Mouse (Mus musculus) induced T-regulatory cell, adult 2 months (primary cell): ENCODE results near the gene Polr2e.

Source experiments
- DNase-seq: peaks from one replicate; pipeline ENCODE4 v3.0.0-alpha.2; 2012; ENCODE audit warnings: low read depth

Polr2e gene

DNA sequence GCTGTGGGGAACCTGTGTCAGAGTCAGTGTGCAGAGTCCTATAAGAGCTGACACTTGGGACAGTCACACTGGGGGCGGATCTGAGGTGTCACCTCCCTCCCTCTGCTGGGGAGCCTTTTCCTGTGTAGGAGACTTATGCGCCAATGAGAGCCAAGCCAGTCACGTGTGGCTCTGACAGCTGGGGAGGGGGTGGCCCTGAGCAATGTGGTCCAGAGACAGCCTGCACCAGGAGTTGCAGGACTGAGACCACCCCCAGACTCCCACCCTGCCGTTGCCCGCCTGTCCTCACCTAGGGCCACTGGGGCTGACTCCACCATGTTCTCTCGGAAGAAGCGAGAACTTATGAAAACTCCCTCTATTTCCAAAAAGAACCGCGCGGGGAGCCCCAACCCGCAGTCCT, 23.1 kb downstream of the Polr2e start, which contains the start of gene Arhgap45:
Gene Arhgap45, plus strand, starts transcription at position 143 of the 400 bp plus-strand sequence.
- DNase-seq = peak; percentile 95

DNA sequence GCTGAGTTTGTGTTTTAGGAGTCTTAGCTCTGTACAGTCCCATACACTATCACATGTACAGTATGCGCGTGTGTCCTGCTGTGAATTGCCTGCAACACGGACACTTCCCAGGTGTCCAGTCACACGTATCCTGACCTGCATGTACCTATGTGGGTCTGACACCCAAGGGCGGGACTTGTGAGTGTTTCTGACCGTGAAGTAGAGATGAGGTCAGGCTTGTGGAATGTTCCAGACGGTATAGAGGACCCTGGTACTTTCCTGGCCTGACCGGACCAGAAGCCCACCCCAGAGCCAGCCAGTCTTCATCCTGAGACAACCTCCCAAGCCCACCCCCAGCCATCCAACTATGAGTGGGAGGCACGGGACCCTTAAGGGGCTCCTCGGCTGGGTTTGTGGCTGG, 24.0 kb downstream of the Polr2e start:
- no peak for DNase-seq

DNA sequence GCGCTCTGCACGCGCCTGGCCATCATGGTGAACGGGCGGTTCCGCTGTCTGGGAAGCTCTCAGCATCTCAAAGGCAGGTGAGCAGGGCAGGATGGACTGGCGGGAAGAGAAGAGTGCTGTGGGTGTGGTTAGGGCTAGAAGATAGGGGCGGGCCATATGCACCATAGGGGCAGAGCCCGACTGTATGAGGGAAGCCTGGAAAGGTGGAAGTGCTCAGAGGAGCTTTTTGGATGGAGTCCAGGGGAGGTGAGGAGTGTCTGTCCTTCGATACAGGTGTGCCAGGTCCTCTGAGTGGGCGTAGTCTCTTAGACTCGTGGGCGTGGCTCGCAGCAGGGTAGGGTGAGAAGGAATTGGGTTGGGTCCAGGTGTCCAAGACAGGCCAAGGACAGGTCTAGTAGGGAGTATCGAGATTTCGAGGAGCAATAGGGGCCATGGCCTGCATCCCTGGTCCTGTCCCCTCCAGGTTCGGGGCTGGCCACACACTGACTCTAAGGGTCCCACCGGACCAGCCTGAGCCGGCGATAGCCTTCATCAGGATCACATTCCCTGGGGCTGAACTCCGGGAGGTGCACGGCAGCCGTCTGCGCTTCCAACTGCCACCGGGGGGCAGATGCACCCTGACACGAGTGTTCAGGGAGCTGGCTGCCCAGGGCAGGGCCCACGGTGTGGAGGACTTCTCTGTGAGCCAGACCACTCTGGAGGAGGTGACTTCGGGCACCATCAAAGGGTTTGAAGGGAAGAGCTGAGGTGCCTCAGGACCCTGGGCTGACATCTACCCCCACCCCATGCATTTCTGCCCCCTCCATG, 24.9 kb downstream of the Polr2e start:
- DNase-seq = peak; percentile 46

DNA sequence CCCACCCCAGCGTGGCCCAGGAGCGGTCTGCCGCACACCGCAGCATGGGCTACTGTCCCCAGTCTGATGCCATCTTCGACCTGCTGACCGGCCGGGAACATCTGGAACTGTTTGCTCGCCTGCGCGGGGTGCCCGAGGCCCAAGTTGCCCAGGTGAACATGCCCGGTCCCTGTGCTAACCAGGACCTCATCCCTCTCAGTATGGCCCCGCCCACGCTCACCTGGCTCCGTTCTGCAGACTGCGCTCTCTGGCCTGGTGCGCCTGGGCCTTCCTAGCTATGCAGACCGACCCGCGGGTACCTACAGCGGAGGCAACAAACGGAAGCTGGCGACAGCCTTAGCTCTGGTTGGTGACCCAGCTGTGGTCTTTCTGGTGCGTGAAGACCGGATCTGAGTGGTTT, 26.0 kb downstream of the Polr2e start:
- DNase-seq = no peak

DNA sequence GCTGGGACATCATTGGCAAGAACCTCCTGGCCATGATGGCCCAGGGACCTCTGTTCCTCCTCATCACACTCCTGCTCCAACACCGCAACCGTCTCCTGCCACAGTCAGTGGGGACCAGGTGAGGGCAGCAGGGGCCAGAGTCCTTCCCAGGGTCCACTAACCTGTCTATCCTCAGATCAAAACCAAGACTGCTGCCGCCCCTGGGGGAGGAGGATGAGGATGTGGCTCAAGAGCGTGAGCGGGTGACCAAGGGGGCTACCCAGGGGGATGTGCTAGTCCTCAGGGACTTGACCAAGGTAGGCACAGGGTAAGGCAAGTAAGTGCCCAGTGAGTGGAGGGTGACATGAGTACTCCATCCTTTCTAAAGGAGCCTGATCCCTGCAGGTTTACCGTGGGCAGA, 27.9 kb downstream of the Polr2e start:
- DNase-seq = no peak

DNA sequence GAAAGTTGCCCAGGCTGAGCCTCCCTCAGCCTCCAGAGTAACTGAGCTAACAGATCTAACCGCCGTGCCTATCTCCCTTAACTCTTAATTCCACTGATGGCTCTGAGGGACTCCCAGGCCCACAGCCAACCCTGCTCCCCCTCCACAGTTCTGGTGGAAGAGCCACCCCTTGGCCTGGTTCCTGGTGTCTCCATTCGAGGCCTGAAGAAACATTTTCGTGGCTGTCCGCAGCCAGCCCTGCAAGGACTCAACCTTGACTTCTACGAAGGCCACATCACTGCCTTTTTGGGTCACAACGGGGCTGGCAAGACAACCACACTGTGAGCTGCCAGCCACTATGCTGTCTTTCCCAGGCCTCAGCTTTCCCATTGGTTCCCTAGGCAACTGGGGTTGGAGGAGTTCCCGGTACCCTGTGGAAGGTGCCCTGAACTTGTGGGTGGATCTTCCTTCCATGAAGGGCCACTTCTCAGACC, 35.3 kb downstream of the Polr2e start:
- no peak for DNase-seq

DNA sequence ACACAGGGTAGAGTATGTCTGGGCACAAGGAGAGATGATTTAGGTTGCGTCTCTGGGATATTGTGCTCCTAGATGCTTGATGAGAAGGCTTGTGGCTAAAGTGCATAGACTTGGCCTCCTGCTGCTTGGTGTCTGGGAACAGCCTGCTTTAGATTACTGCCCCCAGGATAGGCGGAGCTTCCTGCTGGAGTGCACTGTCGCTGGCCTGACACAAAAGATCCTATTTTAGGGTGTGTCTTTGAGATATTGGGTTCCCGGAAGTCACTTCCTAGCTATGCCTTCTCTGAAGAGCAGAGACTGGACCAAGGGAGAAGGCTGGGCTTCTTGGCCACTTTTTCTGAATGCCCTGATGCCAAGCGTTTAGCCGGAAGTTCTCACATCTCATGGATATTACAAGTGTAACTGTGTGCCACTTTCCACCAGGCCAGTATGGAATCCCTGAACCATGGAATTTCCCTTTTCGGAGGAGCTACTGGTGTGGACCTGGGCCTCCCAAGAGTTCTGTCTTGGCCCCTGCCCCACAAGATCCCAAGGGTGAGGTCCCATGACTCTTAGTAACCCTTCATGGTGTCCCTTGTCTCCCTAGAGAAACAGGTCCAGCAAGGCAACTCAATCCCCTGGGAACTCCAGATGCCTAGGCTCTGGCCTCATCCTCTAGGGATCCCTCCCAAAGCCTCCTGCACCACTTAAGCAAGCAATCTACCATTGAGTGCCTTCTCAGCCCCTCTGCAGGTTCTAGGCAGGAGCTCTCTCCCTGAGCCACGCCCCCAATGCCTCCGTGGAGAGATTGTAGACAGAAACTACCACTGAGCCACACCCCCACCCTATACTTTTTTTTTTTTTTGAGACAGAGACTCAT, 36.0 kb downstream of the Polr2e start:
- DNase-seq = no peak

DNA sequence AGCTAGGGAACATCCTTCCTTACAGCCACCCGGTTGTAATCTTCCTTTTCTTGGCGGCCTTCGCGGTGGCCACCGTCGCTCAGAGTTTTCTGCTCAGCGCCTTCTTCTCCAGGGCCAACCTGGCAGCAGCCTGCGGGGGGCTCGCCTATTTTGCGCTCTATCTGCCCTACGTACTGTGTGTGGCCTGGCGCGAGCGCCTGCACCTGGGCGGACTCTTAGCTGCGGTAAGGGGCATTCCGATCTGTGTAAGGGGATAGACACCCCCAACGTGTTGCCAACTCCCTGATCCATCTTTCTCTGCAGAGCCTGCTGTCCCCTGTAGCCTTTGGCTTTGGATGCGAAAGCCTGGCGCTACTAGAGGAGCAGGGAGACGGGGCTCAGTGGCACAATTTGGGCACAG, 36.8 kb downstream of the Polr2e start:
- no peak for DNase-seq

DNA sequence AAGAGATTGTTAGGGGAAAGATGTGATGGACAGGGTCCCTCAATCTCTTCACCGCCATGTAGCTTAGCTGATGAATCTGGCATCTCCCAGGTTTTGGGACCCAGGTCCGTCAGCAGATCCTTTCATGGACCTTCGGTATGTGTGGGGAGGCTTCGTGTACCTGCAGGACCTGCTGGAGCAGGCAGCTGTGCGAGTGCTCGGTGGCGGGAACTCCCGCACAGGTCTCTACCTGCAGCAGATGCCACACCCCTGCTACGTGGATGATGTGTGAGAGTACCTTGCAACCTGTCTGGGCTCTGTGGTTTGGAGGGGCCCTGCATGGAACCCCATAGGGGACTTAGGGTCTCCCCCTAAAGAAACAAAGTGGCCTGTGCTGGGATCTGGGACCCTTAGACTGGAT, 37.6 kb downstream of the Polr2e start:
- no peak for DNase-seq

DNA sequence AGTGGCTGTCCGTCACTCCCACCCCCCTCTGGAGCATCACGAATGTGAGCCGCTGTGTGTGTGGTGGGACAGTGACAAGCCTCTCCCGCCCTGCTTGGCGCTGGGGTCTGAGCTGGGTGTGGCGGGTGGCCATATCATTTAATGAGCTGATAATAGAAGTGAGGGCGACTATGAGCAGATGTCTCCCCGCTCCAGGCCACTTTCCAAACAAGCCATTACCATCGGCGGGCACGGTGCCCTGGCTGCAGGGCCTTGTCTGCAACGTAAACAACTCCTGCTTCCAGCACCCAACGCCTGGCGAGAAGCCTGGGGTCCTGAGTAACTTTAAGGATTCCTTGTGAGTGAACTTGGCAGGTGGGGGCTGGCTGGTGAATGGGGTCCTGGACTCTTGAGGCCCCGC, 41.8 kb downstream of the Polr2e start:
- no peak for DNase-seq

DNA sequence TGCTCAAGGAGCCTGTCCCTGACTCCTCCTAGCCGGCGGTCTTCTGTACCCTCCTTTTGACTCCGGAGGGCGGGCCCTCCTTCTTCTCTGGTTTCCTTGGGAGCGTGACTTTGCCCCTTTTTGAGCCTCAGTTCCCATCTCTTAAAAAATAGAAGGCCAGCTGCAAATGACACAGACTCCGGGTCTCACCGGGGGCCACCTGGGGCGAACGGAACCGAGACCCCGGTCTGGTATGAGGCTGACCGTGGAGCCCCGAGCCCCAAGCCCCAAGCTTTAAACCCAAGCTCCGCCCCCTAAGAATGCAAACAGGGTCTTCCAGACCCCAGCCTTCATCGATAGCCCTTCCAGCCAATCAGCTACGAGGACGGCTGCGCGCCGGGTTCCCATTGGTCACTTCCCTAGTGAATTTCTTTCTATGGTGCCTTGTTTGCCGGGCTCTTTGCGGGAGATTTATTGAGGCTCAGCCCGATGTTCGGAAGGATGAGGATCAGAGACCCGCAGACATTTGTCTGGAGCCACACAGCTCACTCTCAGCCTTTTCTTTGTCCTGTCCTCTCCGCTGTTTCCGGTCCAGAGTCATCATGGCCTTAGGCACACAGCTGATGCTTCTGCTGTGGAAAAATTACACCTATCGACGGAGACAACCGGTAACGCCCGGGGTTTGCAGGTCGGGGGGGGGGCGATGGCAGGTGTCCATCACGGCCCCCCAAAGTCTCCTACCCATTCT, 42.4 kb downstream of the Polr2e start:
- DNase-seq = peak; percentile 82

DNA sequence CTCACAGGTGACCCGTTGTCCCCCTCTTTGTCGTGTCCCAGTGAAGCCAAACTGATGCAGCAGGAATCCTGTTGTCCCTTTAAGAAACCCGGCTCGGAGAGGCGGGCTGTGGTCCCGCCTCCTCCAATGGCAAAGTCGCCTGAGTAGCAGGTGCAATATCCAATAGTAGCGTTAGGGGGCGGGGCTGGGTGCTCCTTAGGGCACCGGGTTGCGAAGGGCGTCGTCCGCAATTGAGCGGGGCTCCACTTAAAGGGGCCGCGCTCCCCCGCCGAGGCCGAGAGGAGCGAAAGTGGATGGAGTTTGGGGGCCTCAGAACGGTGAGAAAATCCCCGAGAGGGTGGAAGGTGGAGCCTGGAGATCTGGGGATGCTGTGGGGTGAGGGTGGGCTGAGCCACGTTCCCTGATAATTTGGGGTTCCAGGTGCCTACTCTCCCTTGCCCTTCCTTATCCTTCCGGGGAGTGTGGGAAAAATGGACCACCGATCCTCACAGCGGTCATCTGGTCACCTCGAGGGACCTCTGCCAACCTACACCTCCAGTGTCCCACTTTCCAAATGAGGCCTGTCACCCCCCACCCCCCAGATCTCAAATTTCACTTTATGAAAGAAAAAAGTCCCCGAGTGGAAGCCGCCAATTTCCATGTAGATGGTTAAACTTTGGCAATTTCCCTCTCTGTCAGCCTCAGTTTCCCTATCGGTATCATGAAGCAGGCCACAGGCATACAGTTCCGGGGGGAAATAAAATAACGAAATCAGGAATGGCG, 43.1 kb downstream of the Polr2e start, which contains the start of gene Abca7:
Gene Abca7, plus strand, starts transcription at position 223 of the 762 bp plus-strand sequence.
- DNase-seq = peak; percentile 98

DNA sequence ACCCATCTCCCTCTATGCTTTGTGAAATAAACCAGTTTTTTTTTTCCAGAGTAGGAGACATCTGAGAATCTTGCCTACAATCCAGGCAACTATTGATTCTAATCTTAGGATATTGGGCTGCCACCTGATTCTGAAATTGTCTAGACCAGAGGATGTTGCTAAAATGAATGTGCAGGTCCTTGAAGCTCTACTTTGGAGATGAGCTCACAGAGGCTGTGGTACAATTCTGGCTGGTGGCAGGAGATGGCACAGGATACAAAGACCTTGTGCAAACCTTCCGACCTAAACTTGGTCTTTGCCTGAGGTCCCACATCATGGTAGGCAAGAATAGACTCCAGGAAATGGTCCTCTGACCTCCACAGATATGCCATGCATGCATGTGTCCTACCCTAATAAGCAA, 44.0 kb downstream of the Polr2e start:
- DNase-seq = peak; percentile 69

DNA sequence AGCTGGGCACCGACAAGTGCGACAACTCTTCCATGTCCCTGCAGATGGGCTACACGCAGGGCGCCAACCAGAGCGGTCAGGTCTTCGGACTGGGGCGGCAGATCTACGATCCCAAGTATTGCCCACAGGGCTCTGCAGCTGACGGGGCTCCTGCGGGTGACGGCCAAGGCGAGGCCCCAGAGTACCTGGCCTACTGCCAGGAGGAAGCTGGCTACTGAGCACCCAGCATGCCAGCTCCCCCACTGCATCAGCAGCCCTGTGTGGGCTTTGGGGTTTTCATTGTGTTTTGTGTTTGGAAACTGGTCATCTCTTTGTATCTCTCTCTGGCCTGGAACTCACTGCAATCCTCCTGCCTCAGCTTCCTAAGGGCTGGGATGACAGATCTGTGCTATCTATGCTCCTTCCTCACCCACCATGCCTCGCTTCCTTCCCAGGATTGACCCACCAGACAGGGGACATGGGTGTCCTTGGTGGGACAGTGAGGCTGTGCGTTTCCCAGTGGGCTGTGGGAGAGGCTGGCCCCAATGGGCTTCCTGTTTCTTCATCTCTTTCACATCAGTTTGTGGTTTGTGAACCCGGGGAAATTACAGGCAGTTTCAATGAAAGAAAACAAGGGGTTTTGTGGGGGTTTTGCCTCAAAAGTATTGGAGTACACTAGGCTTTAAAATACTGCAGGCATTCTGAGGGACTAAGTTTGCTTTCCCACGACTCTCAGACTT, 45.0 kb downstream of the Polr2e start:
- DNase-seq = peak; percentile 72

DNA sequence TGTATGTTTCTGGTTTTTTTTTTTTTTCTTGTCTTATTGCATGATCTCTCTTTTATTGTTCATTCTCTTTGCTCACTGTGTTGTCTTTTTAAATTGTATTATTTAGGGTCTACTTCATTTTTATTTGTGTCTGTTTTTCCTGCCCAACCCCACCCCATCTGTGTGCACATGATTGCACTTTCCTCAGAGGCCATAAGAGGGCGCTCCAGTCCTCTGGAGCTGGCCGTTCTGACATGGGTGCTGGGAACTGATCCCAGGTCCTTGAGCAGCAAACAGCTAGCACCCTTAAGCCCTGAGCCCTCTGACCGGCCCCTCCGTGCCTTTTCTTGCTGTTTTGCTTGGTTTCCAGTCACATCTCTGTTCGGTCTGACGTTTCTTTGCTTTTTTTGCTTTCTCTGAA, 48.0 kb downstream of the Polr2e start:
- peak; percentile 47 for DNase-seq

DNA sequence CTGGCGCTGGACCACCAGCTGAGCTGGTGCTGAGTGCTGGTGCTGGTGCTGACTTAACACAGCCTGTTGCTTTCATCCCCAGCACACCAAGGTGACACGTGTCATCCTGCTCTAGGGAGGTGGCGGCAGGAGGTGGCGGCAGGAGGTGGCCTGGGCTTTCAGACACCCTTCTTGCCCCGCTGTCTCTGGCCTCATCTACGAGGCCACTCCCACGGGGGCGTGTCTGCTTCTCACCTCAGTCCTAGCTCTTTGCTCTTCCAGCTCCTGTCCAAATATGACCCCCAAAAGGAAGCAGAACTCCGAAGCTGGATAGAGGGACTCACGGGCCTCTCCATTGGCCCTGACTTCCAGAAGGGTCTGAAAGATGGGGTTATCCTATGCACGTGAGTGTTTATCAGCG, 48.5 kb downstream of the Polr2e start:
- no peak for DNase-seq

DNA sequence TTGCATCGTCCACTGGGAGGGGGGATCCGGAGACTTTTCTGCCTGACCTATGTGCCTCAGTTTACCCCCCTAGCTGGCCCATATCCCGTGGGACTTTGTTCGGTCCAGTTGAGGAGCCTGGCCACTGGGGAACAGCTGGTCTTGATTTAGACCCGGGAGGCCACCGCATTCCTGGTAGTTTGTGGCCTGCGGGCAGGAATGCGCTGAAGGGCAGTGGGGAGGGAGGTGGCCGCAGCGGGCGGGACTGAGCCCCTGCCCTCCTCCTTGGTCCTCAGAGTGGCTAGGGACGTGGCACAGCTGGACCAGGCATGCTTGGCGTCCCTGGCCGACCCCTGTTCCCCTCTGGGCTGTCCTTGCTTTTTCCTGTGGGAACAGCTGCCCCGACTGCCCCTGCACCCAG, 49.7 kb downstream of the Polr2e start:
- DNase-seq = no peak

DNA sequence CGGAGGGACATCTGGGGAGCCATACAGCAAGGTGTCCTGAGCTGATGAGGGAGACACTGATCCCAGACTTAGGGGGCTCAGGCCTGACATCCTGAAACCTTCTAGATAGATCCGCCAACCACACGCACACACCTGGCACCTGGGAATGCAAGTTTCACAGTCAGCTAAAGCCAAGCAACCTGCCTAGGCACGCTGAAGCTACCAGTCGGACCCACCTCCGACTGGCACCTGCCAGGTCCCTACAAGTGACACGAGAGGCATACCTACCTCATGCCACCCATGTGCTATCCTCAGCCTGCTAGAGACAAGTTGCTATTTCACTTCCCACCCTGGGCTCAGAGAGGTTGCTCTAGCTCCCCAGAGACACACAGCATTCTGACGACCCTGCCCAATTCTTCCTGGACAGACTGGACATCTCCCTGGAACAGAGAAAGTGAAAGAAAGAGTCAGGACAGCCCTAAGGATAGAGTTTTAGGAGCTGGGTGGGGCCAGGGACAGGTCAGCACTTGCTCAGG, 50.3 kb downstream of the Polr2e start:
- DNase-seq = no peak

DNA sequence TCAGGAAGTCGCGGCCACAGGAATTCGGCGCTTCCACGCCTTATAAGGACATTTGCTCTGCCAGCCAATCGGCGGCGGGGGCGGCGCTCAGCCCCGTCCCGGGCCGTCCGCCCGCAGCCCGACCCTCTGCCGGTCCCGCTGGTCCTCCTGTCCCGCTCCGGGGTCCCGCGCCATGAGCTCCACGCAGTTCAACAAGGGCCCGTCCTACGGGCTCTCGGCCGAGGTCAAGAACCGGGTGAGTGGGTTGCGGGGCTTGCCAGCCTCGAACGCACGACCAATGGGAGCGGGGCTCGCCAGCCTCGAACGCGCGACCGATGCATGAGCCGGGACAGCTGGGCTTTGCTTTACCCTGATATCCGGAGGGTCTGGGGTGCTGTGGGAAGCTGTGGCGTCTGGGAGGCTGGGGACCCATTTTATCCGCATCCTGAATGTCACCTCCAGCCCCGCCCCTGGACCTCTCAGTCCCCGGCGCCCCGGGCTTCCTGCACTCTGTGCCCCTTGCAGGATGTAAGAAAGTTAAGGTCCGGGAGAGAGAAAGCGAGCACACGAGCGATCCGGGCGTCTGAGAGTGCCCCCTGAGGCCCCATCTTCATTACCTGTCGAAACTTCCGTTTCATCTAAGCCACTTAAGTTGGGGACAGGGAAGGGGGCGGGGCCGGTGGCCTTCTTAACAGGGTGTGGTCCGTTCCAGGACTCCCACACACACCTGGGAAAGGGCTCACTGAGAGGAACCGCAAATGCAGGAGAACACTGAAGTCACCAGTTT, 50.9 kb downstream of the Polr2e start, which contains the start of gene Cnn2:
Gene Cnn2, plus strand, starts transcription at position 79 of the 766 bp plus-strand sequence.
- DNase-seq = peak; percentile 81
